9 mouse cellular contexts compared by ENCODE assay signal in genomic region chr2:181487338-181488277, GRCm38 (mm10). TPM values are rescaled to one million over a fixed set of nuclear protein-coding genes. Genes with fewer than 3 reads are reported as not detected.
DNase-seq lines count a peak whose midpoint lies in the region; ATAC-seq and TF ChIP-seq lines count a peak whose summit lies in the region.
"Had no signal": no experiment of that assay in that cellular context is flagged by ENCODE, and none has a peak within 500 bp of the region (broad histone marks: within the 10 kb centered on the region; RNA-seq: fewer than 3 reads in every experiment).

No protein-coding gene starts in this region.

- no peaks in the 10 kb centered on the region for H3K9me3 ChIP-seq in hindbrain, postnatal 0 days (ENCODE audit: low read length)
- no peaks in the 10 kb centered on the region for H3K9me3 ChIP-seq in liver, embryonic 15.5 days (replicated peaks)
- H3K9me3 ChIP-seq in stomach, postnatal 0 days (ENCODE audit: control insufficient read depth, low read length): no peaks in the 10 kb centered on the region

- no peak for ATAC-seq in hindbrain, postnatal 0 days
- ATAC-seq in liver, embryonic 15.5 days (ENCODE audit: insufficient read depth): peak; percentile 52
- peak; percentile 83 for ATAC-seq in stomach, postnatal 0 days (ENCODE audit: low FRiP score, low TSS enrichment)

- peaks cover 4% of the 10 kb centered on the region; the same call in 1 of the 2 replicates for H3K4me1 ChIP-seq in liver, adult 2 months (ENCODE audit: control insufficient read depth, insufficient read depth, low read length)
- H3K4me1 ChIP-seq in hindbrain, postnatal 0 days (ENCODE audit: insufficient read depth, low read length): no peaks in the 10 kb centered on the region
- H3K4me1 ChIP-seq in liver, embryonic 15.5 days (replicated peaks): peaks cover 51% of the 10 kb centered on the region
- no peaks in the 10 kb centered on the region for H3K4me1 ChIP-seq in stomach, postnatal 0 days (replicated peaks; ENCODE audit: control insufficient read depth, insufficient read depth)

- TF ChIP-seq POLR2A in liver, adult 2 months (IDR thresholded peaks at IDR 0.05; ENCODE audit: extremely low read depth, insufficient read depth, low read length): no peak

- no peak overlapping the region for H3K4me3 ChIP-seq in liver, adult 2 months (ENCODE audit: insufficient read depth, low read depth, low read length)
- peak overlapping the region; percentile 9; the same call in 1 of the 2 replicates for H3K4me3 ChIP-seq in gastrocnemius, adult 2 months
- H3K4me3 ChIP-seq in hindbrain, postnatal 0 days (ENCODE audit: low read length): no peak overlapping the region
- no peak overlapping the region for H3K4me3 ChIP-seq in liver, embryonic 15.5 days (replicated peaks)
- no peak overlapping the region for H3K4me3 ChIP-seq in stomach, postnatal 0 days (ENCODE audit: low read depth, low read length)

- H3K9ac ChIP-seq in liver, adult 2 months (ENCODE audit: low read depth, low read length): no peak overlapping the region
- no peak overlapping the region for H3K9ac ChIP-seq in hindbrain, postnatal 0 days (replicated peaks; ENCODE audit: low read length)
- H3K9ac ChIP-seq in liver, embryonic 15.5 days: no peak overlapping the region; the same call in 1 of the 2 replicates
- H3K9ac ChIP-seq in stomach, postnatal 0 days (ENCODE audit: low read length): peak overlapping the region; percentile 2; the same call in 1 of the 2 replicates

- H3K27me3 ChIP-seq in liver, adult 2 months (ENCODE audit: control insufficient read depth, insufficient read depth, low read length): no peaks in the 10 kb centered on the region
- no peaks in the 10 kb centered on the region for H3K27me3 ChIP-seq in hindbrain, postnatal 0 days (ENCODE audit: insufficient read depth, low read length)
- H3K27me3 ChIP-seq in liver, embryonic 15.5 days: 0 out of 2 replicates have a peak, but pooled peaks cover 2% of the 10 kb centered on the region
- H3K27me3 ChIP-seq in stomach, postnatal 0 days (ENCODE audit: control insufficient read depth, insufficient read depth, low read length): no peaks in the 10 kb centered on the region

- no peak for TF ChIP-seq CTCF in liver, adult 2 months (IDR thresholded peaks at IDR 0.05; ENCODE audit: low read depth, low read length)
- no peak for TF ChIP-seq CTCF in gastrocnemius, adult 2 months (IDR thresholded peaks at IDR 0.05)
- TF ChIP-seq CTCF in hindbrain, postnatal 0 days (IDR thresholded peaks at IDR 0.05; ENCODE audit: low read depth): no peak
- no peak for TF ChIP-seq CTCF in stomach, postnatal 0 days (IDR thresholded peaks at IDR 0.05; ENCODE audit: low read depth)

- H3K27ac ChIP-seq in liver, adult 2 months (replicated peaks; ENCODE audit: insufficient read depth, low read depth, low read length): peak overlapping the region; percentile 61
- peak overlapping the region; percentile 73 for H3K27ac ChIP-seq in gastrocnemius, adult 2 months
- peak overlapping the region; percentile 11; the same call in 1 of the 2 replicates for H3K27ac ChIP-seq in hindbrain, postnatal 0 days
- peak overlapping the region; percentile 6 for H3K27ac ChIP-seq in liver, embryonic 15.5 days (replicated peaks)
- peak overlapping the region; percentile 76 for H3K27ac ChIP-seq in stomach, postnatal 0 days (replicated peaks)

- no peak for TF ChIP-seq EP300 in stomach, postnatal 0 days (optimal IDR thresholded peaks at IDR 0.05)

- WGBS in liver, adult 2 months: 60% methylated on average over 5 of the region's 5 CpGs
- 37% methylated on average over 5 of the region's 5 CpGs for WGBS in hindbrain, postnatal 0 days
- 28% methylated on average over 5 of the region's 5 CpGs for WGBS in liver, embryonic 15.5 days (ENCODE audit: insufficient replicate concordance)
- 20% methylated on average over 5 of the region's 5 CpGs for WGBS in stomach, postnatal 0 days

- H3K4me2 ChIP-seq in hindbrain, postnatal 0 days (ENCODE audit: low read depth, low read length): no peak overlapping the region
- H3K4me2 ChIP-seq in liver, embryonic 15.5 days: no peak overlapping the region
- no peak overlapping the region for H3K4me2 ChIP-seq in stomach, postnatal 0 days (replicated peaks; ENCODE audit: low read depth)

- DNase-seq in liver, adult 2 months (ENCODE audit: extremely low read depth, low read depth, low spot score): peak; percentile 31
- no peak for DNase-seq in liver
- DNase-seq in gastrocnemius, adult 2 months: peak; percentile 31
- DNase-seq in hindbrain, postnatal 0 days (ENCODE audit: low spot score): no peak
- DNase-seq in stomach, postnatal 0 days (ENCODE audit: low spot score): no peak
- DNase-seq in right cerebral cortex, adult 2 months (ENCODE audit: low spot score in 2 of 2): no peak
- no peak for DNase-seq in frontal cortex, postnatal 14 days (ENCODE audit: low spot score in 2 of 2)

- no peaks in the 10 kb centered on the region for H3K36me3 ChIP-seq in liver, adult 2 months (ENCODE audit: control insufficient read depth, insufficient read depth, low read length)
- H3K36me3 ChIP-seq in hindbrain, postnatal 0 days (ENCODE audit: insufficient read depth, low read length): no peaks in the 10 kb centered on the region
- H3K36me3 ChIP-seq in liver, embryonic 15.5 days (replicated peaks): no peaks in the 10 kb centered on the region
- H3K36me3 ChIP-seq in stomach, postnatal 0 days (ENCODE audit: control insufficient read depth, insufficient read depth, low read length): no peaks in the 10 kb centered on the region

- intact Hi-C loops in gastrocnemius, adult 2 months (cut with DNase I): no loop called here

- H3K79me2 ChIP-seq in liver, adult 2 months (ENCODE audit: control insufficient read depth, insufficient read depth, low read length): no peaks in the 10 kb centered on the region

RNA-seq across cellular contexts. Expression of gene Abhd16b, which starts 5.4 kb away (rescaled TPM):
- not detected in 2 replicates for total RNA-seq in liver, adult 2 months (2014; rRNA removed)
- polyA plus RNA-seq in liver, adult 2 months (2012; rRNA removed): not detected in 2 replicates
- not detected for total RNA-seq in gastrocnemius, adult 2 months (2021)
- total RNA-seq in hindbrain, postnatal 0 days (2014; rRNA removed): not detected in 2 replicates
- 0.08 TPM in 1 of 2 replicates, not detected in the other for polyA plus RNA-seq in hindbrain, postnatal 0 days (2015; fragmentation: Nextera tagmentation; extraction: Ambion mirVana)
- not detected in 2 replicates for polyA plus RNA-seq in liver, embryonic 15.5 days (2015; fragmentation: Nextera tagmentation; extraction: Ambion mirVana)
- 0.08 and 0.15 TPM in 2 replicates for polyA plus RNA-seq in stomach, postnatal 0 days (2015; fragmentation: Nextera tagmentation; extraction: Ambion mirVana)
- total RNA-seq: gastrocnemius, adult 8-10 months had no signal

RNA-seq across cellular contexts. Expression of gene Tpd52l2, which starts 9.3 kb away (rescaled TPM):
- total RNA-seq in liver, adult 2 months (2014; rRNA removed): 26.2 and 27.1 TPM in 2 replicates
- polyA plus RNA-seq in liver, adult 2 months (2012; rRNA removed): 18.8 and 23.0 TPM in 2 replicates
- total RNA-seq in gastrocnemius, adult 2 months (2021): 10 to 100 TPM; 47.0 to 52.5 TPM
- total RNA-seq in hindbrain, postnatal 0 days (2014; rRNA removed): 52.2 and 92.5 TPM in 2 replicates
- 127 and 128 TPM in 2 replicates for polyA plus RNA-seq in hindbrain, postnatal 0 days (2015; fragmentation: Nextera tagmentation; extraction: Ambion mirVana)
- 67.3 and 68.4 TPM in 2 replicates for polyA plus RNA-seq in liver, embryonic 15.5 days (2015; fragmentation: Nextera tagmentation; extraction: Ambion mirVana)
- 98.0 and 104 TPM in 2 replicates for polyA plus RNA-seq in stomach, postnatal 0 days (2015; fragmentation: Nextera tagmentation; extraction: Ambion mirVana)

RNA-seq across cellular contexts. Expression of gene Zbtb46, which starts 28.4 kb away (rescaled TPM):
- total RNA-seq in liver, adult 2 months (2014; rRNA removed): 5.2 and 5.3 TPM in 2 replicates
- polyA plus RNA-seq in liver, adult 2 months (2012; rRNA removed): 2.4 and 2.8 TPM in 2 replicates
- total RNA-seq in gastrocnemius, adult 2 months (2021): 1 to 10 TPM; 4.9 to 6.7 TPM
- total RNA-seq in hindbrain, postnatal 0 days (2014; rRNA removed): 29.0 and 33.0 TPM in 2 replicates
- polyA plus RNA-seq in hindbrain, postnatal 0 days (2015; fragmentation: Nextera tagmentation; extraction: Ambion mirVana): 17.0 and 19.2 TPM in 2 replicates
- polyA plus RNA-seq in liver, embryonic 15.5 days (2015; fragmentation: Nextera tagmentation; extraction: Ambion mirVana): 7.9 and 8.7 TPM in 2 replicates
- polyA plus RNA-seq in stomach, postnatal 0 days (2015; fragmentation: Nextera tagmentation; extraction: Ambion mirVana): 2.4 TPM in 2 replicates

RNA-seq across cellular contexts. Expression of gene Dnajc5, which starts 32.7 kb away (rescaled TPM):
- total RNA-seq in liver, adult 2 months (2014; rRNA removed): 20.2 and 23.8 TPM in 2 replicates
- polyA plus RNA-seq in liver, adult 2 months (2012; rRNA removed): 28.6 and 30.7 TPM in 2 replicates
- total RNA-seq in gastrocnemius, adult 2 months (2021): 10 to 100 TPM; 43.7 to 46.6 TPM
- 417 and 459 TPM in 2 replicates for total RNA-seq in hindbrain, postnatal 0 days (2014; rRNA removed)
- polyA plus RNA-seq in hindbrain, postnatal 0 days (2015; fragmentation: Nextera tagmentation; extraction: Ambion mirVana): 260 and 276 TPM in 2 replicates
- 27.7 and 29.8 TPM in 2 replicates for polyA plus RNA-seq in liver, embryonic 15.5 days (2015; fragmentation: Nextera tagmentation; extraction: Ambion mirVana)
- 50.2 and 52.7 TPM in 2 replicates for polyA plus RNA-seq in stomach, postnatal 0 days (2015; fragmentation: Nextera tagmentation; extraction: Ambion mirVana)

Comparison
In these comparisons a context has a peak if more than half of its experiments do, and no peak if none do; other contexts are left out.
1. DNase-seq: peak in liver, adult 2 months (single experiment) and gastrocnemius, adult 2 months (single experiment); none in liver (single experiment), hindbrain, postnatal 0 days (single experiment), stomach, postnatal 0 days (single experiment), right cerebral cortex, adult 2 months (0 of 2) and frontal cortex, postnatal 14 days (0 of 2).
2. H3K27ac ChIP-seq: peak in every context shown above with its lines; median percentile 76 in stomach, postnatal 0 days; 73 in gastrocnemius, adult 2 months; 61 in liver, adult 2 months; 11 in hindbrain, postnatal 0 days; 6 in liver, embryonic 15.5 days.